Mouse (Mus musculus) adrenal gland, postnatal 4 days (tissue): ENCODE data around the gene Scgb1b24. TPM values are rescaled to one million over a fixed set of nuclear protein-coding genes. Genes with fewer than 3 reads are reported as not detected.

ENCODE experiments used
- DNase-seq, 2 experiments: peaks; one replicate each; pipeline ENCODE4 v3.0.0; 2021 to 2022; ENCODE audit warnings: low spot score in 2 of 2, mixed read lengths in 2 of 2
- long read RNA-seq, 2 experiments: library from polyadenylated mRNA; stranded (forward); transcript quantifications; one replicate each; pipeline ENCODE4 v2.0.0; 2021
- total RNA-seq, 2 experiments: library from RNA; stranded (reverse); gene quantifications; 2 replicates each; pipeline ENCODE4 v1.2.3; 2021

Gene Scgb1b24
- not detected for total RNA-seq
- long read RNA-seq, experiment 1: 0 reads
- long read RNA-seq, experiment 2: 0 reads

- DNase-seq: no peak
Measured at GRCm38 (mm10) chr7:33743499-33743898, at the start of gene Scgb1b24. TSS of gene Scgb1b24 (plus strand) at chr7:33743799.

- no peak for DNase-seq
Measured at GRCm38 (mm10) chr7:33739212-33739611, 4.4 kb upstream of the Scgb1b24 start, which contains the start of gene Scgb2b24. TSS of gene Scgb2b24 (minus strand) at chr7:33739312.

Other genes with a start within 250 kb of the Scgb1b24 start
- gene Scgb2b21, start 223.3 kb upstream of the Scgb1b24 start, total RNA-seq: not detected
- gene Scgb2b24, start 4.5 kb upstream of the Scgb1b24 start, total RNA-seq: not detected
- gene Scgb2b26, start 201.2 kb downstream of the Scgb1b24 start, total RNA-seq: not detected